Mouse (Mus musculus) G1E-ER4 (cell line): Measurements from ENCODE around the gene Gm14180. TPM values are rescaled to one million over a fixed set of nuclear protein-coding genes. Genes with fewer than 3 reads are reported as not detected.
"Not testable (repeated sequence)": the region's sequence is repeated elsewhere in the genome, so short reads cannot be mapped to it uniquely, and the experiment has no call there.

ENCODE experiments used
- GATA1 ChIP-seq: IDR thresholded peaks from one replicate; pipeline ENCODE4 v1.8.0; 2012; ENCODE audit warnings: low read length, inconsistent platforms
- polyA plus RNA-seq: library from polyadenylated mRNA; stranded (reverse); fragments of >175 nt; gene quantifications from 2 replicates; pipeline ENCODE4 v1.2.3, GENCODE M21; 2012

Gm14180 gene
- not detected in 2 replicates for polyA plus RNA-seq

DNA sequence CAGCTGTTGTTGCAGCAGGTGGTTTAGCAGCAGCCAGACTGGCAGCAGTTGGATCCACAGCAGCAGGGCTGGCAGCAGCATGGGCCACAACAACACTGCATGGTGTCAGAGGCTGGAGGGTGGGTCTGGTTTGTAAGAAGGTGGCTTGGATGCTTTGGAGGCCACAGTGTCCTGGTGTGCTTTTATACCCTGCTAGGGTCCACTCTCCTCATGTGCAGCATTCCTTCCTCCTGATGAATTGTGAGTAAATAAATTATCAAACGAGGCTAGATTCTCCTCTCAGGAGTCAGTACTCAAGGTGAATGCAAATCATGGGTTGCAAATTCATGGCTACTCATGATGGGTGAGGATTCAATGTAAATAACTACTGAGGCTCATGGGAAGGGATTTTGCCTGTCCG, at the start of gene Gm14180:
Gene Gm14180, minus strand, starts transcription at position 101 of the 400 bp plus-strand sequence.
- TF ChIP-seq GATA1, result no peak

DNA sequence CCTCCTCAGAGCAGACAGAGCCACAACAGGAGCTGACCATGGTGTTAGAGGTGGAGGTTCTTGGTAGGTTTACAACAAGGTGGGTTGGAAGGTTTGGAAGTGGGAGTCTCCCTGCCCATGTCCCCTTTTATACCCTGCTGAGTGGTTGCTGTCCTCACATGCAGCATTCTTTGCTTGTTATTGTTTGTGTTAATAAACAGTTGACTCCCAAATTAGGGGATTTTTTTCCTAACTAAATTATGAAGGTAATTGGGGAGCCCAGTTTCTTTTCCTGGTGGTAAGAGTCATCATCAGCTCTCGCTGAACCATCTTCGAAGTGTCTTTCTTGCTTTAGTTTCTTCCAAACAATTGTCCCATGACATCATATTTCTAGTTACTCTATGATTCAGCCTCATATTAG, 46.5 kb upstream of the Gm14180 start, which contains the start of gene Krtap4-8:
Gene Krtap4-8, minus strand, starts transcription at position 101 of the 400 bp plus-strand sequence.
- no peak for TF ChIP-seq GATA1

DNA sequence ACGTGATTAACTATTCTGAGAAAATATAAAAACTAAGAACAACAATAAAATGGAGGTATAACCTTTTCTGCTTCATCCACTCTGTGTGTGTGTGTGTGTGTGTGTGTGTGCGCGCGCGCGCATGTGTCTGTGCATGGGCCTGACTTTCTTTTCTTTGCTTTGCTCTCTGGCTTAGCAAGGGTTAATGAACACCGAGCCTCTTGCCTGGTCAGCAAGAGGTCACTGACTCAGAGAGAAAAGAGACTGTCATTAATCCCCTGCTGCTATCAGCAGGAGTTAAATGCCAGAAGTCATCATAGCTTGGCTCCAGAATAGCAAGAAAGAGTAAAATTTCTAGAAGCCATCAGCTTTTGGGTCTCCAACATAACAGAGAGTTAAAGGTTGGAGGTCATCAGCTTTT, 44.3 kb upstream of the Gm14180 start:
- no peak for TF ChIP-seq GATA1

DNA sequence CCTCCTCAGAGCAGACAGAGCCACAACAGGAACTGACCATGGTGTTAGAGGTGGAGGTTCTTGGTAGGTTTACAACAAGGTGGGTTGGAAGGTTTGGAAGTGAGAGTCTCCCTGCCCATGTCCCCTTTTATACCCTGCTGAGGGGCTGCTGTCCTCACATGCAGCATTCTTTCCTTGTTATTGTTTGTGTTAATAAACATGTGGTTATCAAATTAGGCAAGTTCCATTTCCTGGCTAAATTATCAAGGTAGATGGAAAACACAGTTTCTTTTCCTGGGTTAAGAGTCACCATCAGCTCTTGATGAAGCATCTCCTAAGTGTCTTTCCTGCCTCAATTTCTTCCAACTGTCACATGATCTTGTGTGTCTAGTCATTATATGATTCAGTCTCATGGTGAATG, 38.7 kb upstream of the Gm14180 start, which contains the start of gene Gm11595:
Gene Gm11595, minus strand, starts transcription at position 101 of the 400 bp plus-strand sequence.
- TF ChIP-seq GATA1, result not testable (repeated sequence)

DNA sequence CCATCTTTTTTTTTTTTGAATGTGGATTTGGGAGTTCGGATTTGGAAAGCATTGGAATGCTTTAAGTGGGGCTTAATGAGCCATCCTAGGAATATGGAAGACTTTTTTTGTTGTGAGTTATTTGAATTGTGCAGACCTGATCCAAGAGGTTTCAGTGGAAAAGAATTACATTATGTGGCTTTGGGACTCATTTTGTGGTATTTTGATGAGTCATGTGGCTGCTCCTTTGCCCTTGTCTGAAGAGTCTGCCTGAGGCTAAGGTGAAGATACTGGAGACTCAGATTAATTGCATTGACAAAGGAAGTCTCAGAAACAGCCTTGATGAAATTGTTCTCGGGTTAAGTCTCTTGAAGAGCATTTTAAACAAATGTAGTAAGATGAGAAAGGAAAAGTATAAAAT, 34.3 kb upstream of the Gm14180 start:
- no peak for TF ChIP-seq GATA1

DNA sequence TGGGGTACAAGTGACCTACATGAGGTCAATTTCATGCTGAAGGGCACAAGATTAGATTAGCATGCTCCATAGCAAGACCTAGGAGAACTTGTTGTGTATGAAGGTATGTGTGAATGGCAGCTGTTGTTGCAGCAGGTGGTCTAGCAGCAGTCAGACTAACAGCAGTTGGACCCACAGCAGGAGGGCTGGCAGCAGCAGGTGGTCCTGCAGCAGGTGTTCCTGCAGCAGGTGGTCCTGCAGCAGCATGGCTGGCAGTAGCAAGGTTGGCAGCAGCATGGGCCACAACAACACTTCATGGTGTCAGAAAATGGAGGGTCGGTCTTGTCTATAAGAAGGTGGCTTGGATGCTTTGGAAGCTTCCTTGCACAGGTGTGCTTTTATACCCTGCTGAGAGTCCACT, 24.8 kb upstream of the Gm14180 start:
- TF ChIP-seq GATA1, result no peak

DNA sequence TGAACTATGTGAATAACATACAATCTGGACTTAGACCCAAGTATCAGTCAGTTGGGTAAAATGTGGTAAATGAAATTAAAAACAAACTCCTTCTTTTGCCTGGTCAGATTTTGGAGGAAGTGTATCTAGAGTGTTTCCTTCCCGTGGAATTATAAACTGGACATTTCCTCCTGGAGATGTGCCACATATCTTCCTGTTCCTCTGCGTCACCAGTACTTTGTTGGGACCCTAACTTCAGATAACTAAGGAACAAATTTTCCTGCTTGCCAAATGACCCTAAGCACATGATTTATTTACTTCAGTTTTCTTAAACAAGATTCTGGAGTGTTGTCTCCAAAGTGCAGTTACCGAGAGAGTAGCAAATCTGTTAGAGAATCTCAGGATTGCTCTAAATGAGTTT, 9.9 kb upstream of the Gm14180 start:
- TF ChIP-seq GATA1, result no peak

DNA sequence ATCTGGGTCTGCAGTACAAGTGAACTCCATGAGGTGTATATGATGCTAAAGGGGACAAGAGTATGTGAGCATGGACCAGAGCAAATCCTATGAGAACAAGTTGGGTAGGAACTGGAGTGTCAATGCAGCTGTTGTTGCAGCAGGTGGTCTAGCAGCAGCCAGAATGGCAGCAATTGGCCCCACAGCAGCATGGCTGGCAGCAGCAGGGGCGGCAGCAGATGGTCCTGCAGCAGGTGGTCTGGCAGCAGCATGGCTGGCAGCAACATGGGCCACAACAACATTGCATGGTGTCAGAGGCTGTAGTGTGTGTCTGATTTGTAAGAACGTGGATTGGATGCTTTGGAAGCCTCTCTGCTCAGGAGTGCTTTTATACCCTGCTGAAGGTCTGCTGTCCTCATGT, 10.0 kb downstream of the Gm14180 start:
- no peak for TF ChIP-seq GATA1

DNA sequence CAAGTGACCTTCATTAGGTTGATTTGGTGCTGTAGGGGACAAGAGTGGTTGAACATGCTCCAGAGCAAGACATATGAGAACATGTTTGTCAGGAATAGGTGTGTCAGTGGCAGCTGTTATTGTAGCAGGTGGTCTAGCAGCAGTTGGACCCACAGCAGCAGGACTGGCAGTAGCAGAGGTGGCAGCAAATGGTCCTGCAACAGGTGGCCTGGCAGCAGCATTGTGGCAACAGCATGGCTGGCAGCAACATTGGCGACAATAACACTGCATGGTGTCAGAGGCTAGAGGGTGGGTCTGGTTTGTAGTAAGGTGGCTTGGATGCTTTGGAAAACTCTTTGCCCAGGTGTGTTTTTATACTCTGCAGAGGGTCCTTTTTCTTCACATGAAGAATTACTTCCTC, 15.3 kb downstream of the Gm14180 start:
- no peak for TF ChIP-seq GATA1

DNA sequence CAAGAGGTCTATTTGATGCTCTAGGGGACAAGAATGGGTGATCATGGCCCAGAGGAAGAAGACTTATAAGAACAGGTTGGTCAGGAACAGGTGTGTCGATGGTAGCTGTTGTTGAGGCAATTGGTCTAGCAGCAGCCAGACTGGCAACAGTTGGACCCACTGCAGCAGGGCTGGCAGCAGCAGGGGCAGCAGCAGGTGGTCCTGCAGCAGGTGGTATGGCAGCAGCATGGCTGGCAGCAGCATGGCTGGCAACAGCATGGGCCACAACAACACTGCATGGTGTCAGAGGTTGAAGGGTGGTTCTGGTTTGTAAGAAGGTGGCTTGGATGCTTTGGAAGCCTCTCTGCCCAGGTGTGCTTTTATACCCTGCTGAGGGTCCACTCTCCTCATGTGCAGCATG, 43.6 kb downstream of the Gm14180 start, which contains the start of gene Gm14190:
Gene Gm14190, minus strand, starts transcription at position 278 of the 400 bp plus-strand sequence.
- TF ChIP-seq GATA1, result no peak

Other genes starting within 250 kb of the Gm14180 start
- gene Krt23, start 241.2 kb downstream of the Gm14180 start, polyA plus RNA-seq, result not detected in 2 replicates
- gene Krt39, start 213.0 kb downstream of the Gm14180 start, polyA plus RNA-seq, result not detected in 2 replicates
- not detected in 2 replicates for gene Krt40, start 191.1 kb downstream of the Gm14180 start, polyA plus RNA-seq
- not detected in 2 replicates for gene Krtap3-3, start 183.4 kb downstream of the Gm14180 start, polyA plus RNA-seq
- not detected in 2 replicates for gene Krtap3-2, start 177.4 kb downstream of the Gm14180 start, polyA plus RNA-seq
- not detected in 2 replicates for gene Gm11939, start 174.8 kb downstream of the Gm14180 start, polyA plus RNA-seq
- gene Krtap3-1, start 167.7 kb downstream of the Gm14180 start, polyA plus RNA-seq, result not detected in 2 replicates
- not detected in 2 replicates for gene Krtap1-5, start 153.3 kb downstream of the Gm14180 start, polyA plus RNA-seq
- not detected in 2 replicates for gene Krtap1-4, start 150.6 kb downstream of the Gm14180 start, polyA plus RNA-seq
- not detected in 2 replicates for gene Krtap1-3, start 143.0 kb downstream of the Gm14180 start, polyA plus RNA-seq
- not detected in 2 replicates for gene Krtap9-3, start 136.2 kb downstream of the Gm14180 start, polyA plus RNA-seq
- not detected in 2 replicates for gene Gm11938, start 131.0 kb downstream of the Gm14180 start, polyA plus RNA-seq
- not detected in 2 replicates for gene Gm11937, start 124.1 kb downstream of the Gm14180 start, polyA plus RNA-seq
- gene Krtap2-4, start 119.4 kb downstream of the Gm14180 start, polyA plus RNA-seq, result not detected in 2 replicates
- not detected in 2 replicates for gene Gm11562, start 113.9 kb downstream of the Gm14180 start, polyA plus RNA-seq
- gene Krtap4-1, start 106.1 kb downstream of the Gm14180 start, polyA plus RNA-seq, result not detected in 2 replicates
- gene Krtap4-2, start 99.2 kb downstream of the Gm14180 start, polyA plus RNA-seq, result not detected in 2 replicates
- not detected in 2 replicates for gene Krtap4-7, start 90.2 kb downstream of the Gm14180 start, polyA plus RNA-seq
- gene Gm11555, start 84.1 kb downstream of the Gm14180 start, polyA plus RNA-seq, result not detected in 2 replicates
- gene Gm11563, start 75.3 kb downstream of the Gm14180 start, polyA plus RNA-seq, result not detected in 2 replicates
- gene Krtap4-6, start 68.3 kb downstream of the Gm14180 start, polyA plus RNA-seq, result not detected in 2 replicates
- not detected in 2 replicates for gene Gm14190, start 43.5 kb downstream of the Gm14180 start, polyA plus RNA-seq
- not detected in 2 replicates for gene Gm11595, start 38.6 kb upstream of the Gm14180 start, polyA plus RNA-seq
- not detected in 2 replicates for gene Krtap4-8, start 46.4 kb upstream of the Gm14180 start, polyA plus RNA-seq
- not detected in 2 replicates for gene Krtap4-9, start 50.9 kb upstream of the Gm14180 start, polyA plus RNA-seq
- not detected in 2 replicates for gene Gm11596, start 59.2 kb upstream of the Gm14180 start, polyA plus RNA-seq
- not detected in 2 replicates for gene Gm11569, start 64.6 kb upstream of the Gm14180 start, polyA plus RNA-seq
- gene Gm11554, start 70.2 kb upstream of the Gm14180 start, polyA plus RNA-seq, result not detected in 2 replicates
- not detected in 2 replicates for gene Krtap4-13, start 75.6 kb upstream of the Gm14180 start, polyA plus RNA-seq
- gene Gm11564, start 81.4 kb upstream of the Gm14180 start, polyA plus RNA-seq, result not detected in 2 replicates
- not detected in 2 replicates for gene 2300003K06Rik, start 103.8 kb upstream of the Gm14180 start, polyA plus RNA-seq
- not detected in 2 replicates for gene Krtap4-16, start 117.3 kb upstream of the Gm14180 start, polyA plus RNA-seq
- not detected in 2 replicates for gene Gm11568, start 123.6 kb upstream of the Gm14180 start, polyA plus RNA-seq
- gene Gm11559, start 130.2 kb upstream of the Gm14180 start, polyA plus RNA-seq, result not detected in 2 replicates
- gene Krtap9-1, start 139.1 kb upstream of the Gm14180 start, polyA plus RNA-seq, result not detected in 2 replicates
- not detected in 2 replicates for gene Gm11567, start 144.9 kb upstream of the Gm14180 start, polyA plus RNA-seq
- gene Krtap31-1, start 173.6 kb upstream of the Gm14180 start, polyA plus RNA-seq, result not detected in 2 replicates
- gene Gm11565, start 180.5 kb upstream of the Gm14180 start, polyA plus RNA-seq, result not detected in 2 replicates
- not detected in 2 replicates for gene Krtap31-2, start 202.0 kb upstream of the Gm14180 start, polyA plus RNA-seq
- gene Krtap9-5, start 214.2 kb upstream of the Gm14180 start, polyA plus RNA-seq, result not detected in 2 replicates
- gene Krtap29-1, start 244.8 kb upstream of the Gm14180 start, polyA plus RNA-seq, result not detected in 2 replicates